Mouse (Mus musculus) MN1 (cell line): ENCODE measurements around the gene Habp2.
"Not testable (repeated sequence)": the region's sequence is repeated elsewhere in the genome, so short reads cannot be mapped to it uniquely, and the experiment has no call there.

Source experiments
- DNase-seq: peaks from one replicate; pipeline ENCODE4 v3.0.0-alpha.2; 2016; ENCODE audit warnings: low spot score

Gene Habp2

GRCm38 (mm10) chr19:56296668-56297067 lies 9.7 kb downstream of the Habp2 start:
- DNase-seq: no peak

GRCm38 (mm10) chr19:56297264-56297663 lies 10.3 kb downstream of the Habp2 start:
- DNase-seq: no peak

- no peak for DNase-seq
Measured at GRCm38 (mm10) chr19:56300835-56301234, 13.9 kb downstream of the Habp2 start.

GRCm38 (mm10) chr19:56316531-56316930 lies 29.6 kb downstream of the Habp2 start:
- DNase-seq: no peak

GRCm38 (mm10) chr19:56319219-56319618 lies 32.3 kb downstream of the Habp2 start:
- DNase-seq: no peak

- DNase-seq: no peak
Measured at GRCm38 (mm10) chr19:56319629-56320028, 32.7 kb downstream of the Habp2 start.

- DNase-seq: no peak
Measured at GRCm38 (mm10) chr19:56320186-56320860, 33.4 kb downstream of the Habp2 start.

- DNase-seq: no peak
Measured at GRCm38 (mm10) chr19:56321303-56321920, 34.5 kb downstream of the Habp2 start.

GRCm38 (mm10) chr19:56325676-56326075 lies 38.7 kb downstream of the Habp2 start:
- DNase-seq: no peak

- no peak for DNase-seq
Measured at GRCm38 (mm10) chr19:56326243-56326855, 39.4 kb downstream of the Habp2 start.

GRCm38 (mm10) chr19:56336321-56336720 lies 49.4 kb downstream of the Habp2 start:
- no peak for DNase-seq

- no peak for DNase-seq
Measured at GRCm38 (mm10) chr19:56336826-56337225, 49.9 kb downstream of the Habp2 start.

- peak; percentile 19 for DNase-seq
Measured at GRCm38 (mm10) chr19:56342006-56342405, 55.1 kb downstream of the Habp2 start.

GRCm38 (mm10) chr19:56343869-56344563 lies 57.1 kb downstream of the Habp2 start:
- peak; percentile 66 for DNase-seq

GRCm38 (mm10) chr19:56346016-56346415 lies 59.1 kb downstream of the Habp2 start:
- DNase-seq: peak; percentile 35

GRCm38 (mm10) chr19:56346750-56347149 lies 59.8 kb downstream of the Habp2 start:
- DNase-seq: no peak

GRCm38 (mm10) chr19:56349295-56349694 lies 62.4 kb downstream of the Habp2 start:
- DNase-seq: no peak

- DNase-seq: no peak
Measured at GRCm38 (mm10) chr19:56353689-56354088, 66.8 kb downstream of the Habp2 start.

- no peak for DNase-seq
Measured at GRCm38 (mm10) chr19:56355201-56355600, 68.3 kb downstream of the Habp2 start.

GRCm38 (mm10) chr19:56356480-56357373 lies 69.8 kb downstream of the Habp2 start:
- peak; percentile 88 for DNase-seq

- DNase-seq: not testable (repeated sequence)
Measured at GRCm38 (mm10) chr19:56357374-56357708, 70.4 kb downstream of the Habp2 start.

- DNase-seq: no peak
Measured at GRCm38 (mm10) chr19:56358890-56359289, 72.0 kb downstream of the Habp2 start.
